Mouse (Mus musculus): ENCODE measurements at regions not wholly inside any gene's neighbourhood (a gene's known extent, or its start where the extent isn't known, plus 50 kb on each side); places are given as distances from the start of the nearest gene placed in this dataset.

GRCm38 (mm10) chr12:13144739-13145138 lies 104.3 kb downstream of the Ddx1 start:
- H3K27ac ChIP-seq (ENCODE audit: insufficient read depth, low read depth, low read length, poor library complexity, severe bottlenecking), result no peak overlapping the region
- H3K9ac ChIP-seq (ENCODE audit: insufficient read depth, low read depth, low read length, poor library complexity, severe bottlenecking), result no peak overlapping the region
- in situ Hi-C loops (cut with MboI; ENCODE audit: low sequenced_read_pairs in 2 of 2, unreplicated experiment in 2 of 2), result no loop called here
- H3K36me3 ChIP-seq (ENCODE audit: control insufficient read depth, insufficient read depth, low read length, poor library complexity, severe bottlenecking), result no peaks in the 10 kb centered on the region
- H3K4me3 ChIP-seq (ENCODE audit: insufficient read depth in 1 of 2, low read depth in 1 of 2, low read length in 2 of 2, poor library complexity in 1 of 2, severe bottlenecking in 1 of 2), result no peak overlapping the region
- H3K9me3 ChIP-seq (ENCODE audit: control insufficient read depth, insufficient read depth, low read depth, low read length), result no peaks in the 10 kb centered on the region
- H3K4me1 ChIP-seq (ENCODE audit: control insufficient read depth in 2 of 2, insufficient read depth in 2 of 2, low read length in 2 of 2, poor library complexity in 1 of 2), result no peaks in the 10 kb centered on the region
- TF ChIP-seq ZC3H11A (IDR thresholded peaks at IDR 0.05; ENCODE audit: borderline replicate concordance, low read depth, low read length) (no peak), CHD2 (IDR thresholded peaks at IDR 0.05; ENCODE audit: low read depth, low read length) (no peak), HCFC1 (IDR thresholded peaks at IDR 0.05; ENCODE audit: borderline replicate concordance, insufficient read depth, low read length) (no peak), ZNF384 (IDR thresholded peaks at IDR 0.05; ENCODE audit: low read depth, low read length) (no peak), MAFK (IDR thresholded peaks at IDR 0.05; ENCODE audit: insufficient read depth, low read depth, low read length) (no peak)
- DNase-seq (ENCODE audit: low read depth, low spot score), result no peak

GRCm38 (mm10) chr12:13140636-13141035 lies 108.4 kb downstream of the Ddx1 start:
- TF ChIP-seq HCFC1 (IDR thresholded peaks at IDR 0.05; ENCODE audit: borderline replicate concordance, insufficient read depth, low read length) (no peak), ZNF384 (IDR thresholded peaks at IDR 0.05; ENCODE audit: low read depth, low read length) (no peak)
- Histone ChIP-seq H3K36me3 (ENCODE audit: control insufficient read depth, insufficient read depth, low read length, poor library complexity, severe bottlenecking) (no peaks in the 10 kb centered on the region), H3K9ac (ENCODE audit: insufficient read depth, low read depth, low read length, poor library complexity, severe bottlenecking) (no peak overlapping the region), H3K27ac (ENCODE audit: insufficient read depth, low read depth, low read length, poor library complexity, severe bottlenecking) (no peak overlapping the region), H3K9me3 (ENCODE audit: control insufficient read depth, insufficient read depth, low read depth, low read length) (no peaks in the 10 kb centered on the region), H3K4me3 (ENCODE audit: insufficient read depth in 1 of 2, low read depth in 1 of 2, low read length in 2 of 2, poor library complexity in 1 of 2, severe bottlenecking in 1 of 2) (no peak overlapping the region), H3K4me1 (ENCODE audit: control insufficient read depth in 2 of 2, insufficient read depth in 2 of 2, low read length in 2 of 2, poor library complexity in 1 of 2) (no peaks in the 10 kb centered on the region)
- DNase-seq (ENCODE audit: low read depth, low spot score), result no peak
- in situ Hi-C loops (cut with MboI; ENCODE audit: low sequenced_read_pairs in 2 of 2, unreplicated experiment in 2 of 2), result no loop called here

GRCm38 (mm10) chr12:13139189-13139588 lies 109.8 kb downstream of the Ddx1 start:
- Histone ChIP-seq H3K9ac (ENCODE audit: insufficient read depth, low read depth, low read length, poor library complexity, severe bottlenecking) (no peak overlapping the region), H3K4me1 (ENCODE audit: control insufficient read depth in 2 of 2, insufficient read depth in 2 of 2, low read length in 2 of 2, poor library complexity in 1 of 2) (no peaks in the 10 kb centered on the region), H3K27ac (ENCODE audit: insufficient read depth, low read depth, low read length, poor library complexity, severe bottlenecking) (no peak overlapping the region), H3K4me3 (ENCODE audit: insufficient read depth in 1 of 2, low read depth in 1 of 2, low read length in 2 of 2, poor library complexity in 1 of 2, severe bottlenecking in 1 of 2) (no peak overlapping the region), H3K9me3 (ENCODE audit: control insufficient read depth, insufficient read depth, low read depth, low read length) (no peaks in the 10 kb centered on the region), H3K36me3 (ENCODE audit: control insufficient read depth, insufficient read depth, low read length, poor library complexity, severe bottlenecking) (no peaks in the 10 kb centered on the region)
- no peak for DNase-seq (ENCODE audit: low read depth, low spot score)
- in situ Hi-C loops (cut with MboI; ENCODE audit: low sequenced_read_pairs in 2 of 2, unreplicated experiment in 2 of 2), result no loop called here
- TF ChIP-seq ZNF384 (IDR thresholded peaks at IDR 0.05; ENCODE audit: low read depth, low read length) (no peak), HCFC1 (IDR thresholded peaks at IDR 0.05; ENCODE audit: borderline replicate concordance, insufficient read depth, low read length) (no peak), MAFK (IDR thresholded peaks at IDR 0.05; ENCODE audit: insufficient read depth, low read depth, low read length) (no peak), ZC3H11A (IDR thresholded peaks at IDR 0.05; ENCODE audit: borderline replicate concordance, low read depth, low read length) (no peak), CHD2 (IDR thresholded peaks at IDR 0.05; ENCODE audit: low read depth, low read length) (no peak)

- in situ Hi-C loops (cut with MboI; ENCODE audit: low sequenced_read_pairs in 2 of 2, unreplicated experiment in 2 of 2), result no loop called here
- Histone ChIP-seq H3K36me3 (ENCODE audit: control insufficient read depth, insufficient read depth, low read length, poor library complexity, severe bottlenecking) (no peaks in the 10 kb centered on the region), H3K9ac (ENCODE audit: insufficient read depth, low read depth, low read length, poor library complexity, severe bottlenecking) (no peak overlapping the region), H3K9me3 (ENCODE audit: control insufficient read depth, insufficient read depth, low read depth, low read length) (no peaks in the 10 kb centered on the region), H3K4me3 (ENCODE audit: insufficient read depth in 1 of 2, low read depth in 1 of 2, low read length in 2 of 2, poor library complexity in 1 of 2, severe bottlenecking in 1 of 2) (no peak overlapping the region), H3K27ac (ENCODE audit: insufficient read depth, low read depth, low read length, poor library complexity, severe bottlenecking) (no peak overlapping the region), H3K4me1 (ENCODE audit: control insufficient read depth in 2 of 2, insufficient read depth in 2 of 2, low read length in 2 of 2, poor library complexity in 1 of 2) (no peaks in the 10 kb centered on the region)
- no peak for TF ChIP-seq ZNF384 (IDR thresholded peaks at IDR 0.05; ENCODE audit: low read depth, low read length)
- TF ChIP-seq CHD2 (IDR thresholded peaks at IDR 0.05; ENCODE audit: low read depth, low read length), result no peak
- TF ChIP-seq MAFK (IDR thresholded peaks at IDR 0.05; ENCODE audit: insufficient read depth, low read depth, low read length), result no peak
- no peak for TF ChIP-seq ZC3H11A (IDR thresholded peaks at IDR 0.05; ENCODE audit: borderline replicate concordance, low read depth, low read length)
- no peak for TF ChIP-seq HCFC1 (IDR thresholded peaks at IDR 0.05; ENCODE audit: borderline replicate concordance, insufficient read depth, low read length)
- DNase-seq (ENCODE audit: low read depth, low spot score), result no peak
Measured at GRCm38 (mm10) chr12:13134168-13134567, 114.8 kb downstream of the Ddx1 start.

- no peak overlapping the region for H3K9ac ChIP-seq (ENCODE audit: insufficient read depth, low read depth, low read length, poor library complexity, severe bottlenecking)
- no peaks in the 10 kb centered on the region for H3K4me1 ChIP-seq (ENCODE audit: control insufficient read depth in 2 of 2, insufficient read depth in 2 of 2, low read length in 2 of 2, poor library complexity in 1 of 2)
- H3K27ac ChIP-seq (ENCODE audit: insufficient read depth, low read depth, low read length, poor library complexity, severe bottlenecking), result no peak overlapping the region
- no peak overlapping the region for H3K4me3 ChIP-seq (ENCODE audit: insufficient read depth in 1 of 2, low read depth in 1 of 2, low read length in 2 of 2, poor library complexity in 1 of 2, severe bottlenecking in 1 of 2)
- no peak for TF ChIP-seq ZNF384 (IDR thresholded peaks at IDR 0.05; ENCODE audit: low read depth, low read length)
- no peak for TF ChIP-seq ZC3H11A (IDR thresholded peaks at IDR 0.05; ENCODE audit: borderline replicate concordance, low read depth, low read length)
- TF ChIP-seq CHD2 (IDR thresholded peaks at IDR 0.05; ENCODE audit: low read depth, low read length), result no peak
- no peak for TF ChIP-seq MAFK (IDR thresholded peaks at IDR 0.05; ENCODE audit: insufficient read depth, low read depth, low read length)
- TF ChIP-seq HCFC1 (IDR thresholded peaks at IDR 0.05; ENCODE audit: borderline replicate concordance, insufficient read depth, low read length), result no peak
- no peaks in the 10 kb centered on the region for H3K9me3 ChIP-seq (ENCODE audit: control insufficient read depth, insufficient read depth, low read depth, low read length)
- no peaks in the 10 kb centered on the region for H3K36me3 ChIP-seq (ENCODE audit: control insufficient read depth, insufficient read depth, low read length, poor library complexity, severe bottlenecking)
- in situ Hi-C loops (cut with MboI; ENCODE audit: low sequenced_read_pairs in 2 of 2, unreplicated experiment in 2 of 2), result no loop called here
- no peak for DNase-seq (ENCODE audit: low read depth, low spot score)
Measured at GRCm38 (mm10) chr12:13129677-13130082, 119.3 kb downstream of the Ddx1 start.

Measured in ES-E14 (cell line).